Mouse (Mus musculus): ENCODE measurements around the gene Nusap1. TPM values are rescaled to one million over a fixed set of nuclear protein-coding genes. Genes with fewer than 3 reads are reported as not detected.
A peak's percentile ranks its signal among the peaks of the same experiment; 100 is the strongest.

Nusap1 gene
- polyA plus RNA-seq, 1 experiment, result 6.5 TPM

DNA sequence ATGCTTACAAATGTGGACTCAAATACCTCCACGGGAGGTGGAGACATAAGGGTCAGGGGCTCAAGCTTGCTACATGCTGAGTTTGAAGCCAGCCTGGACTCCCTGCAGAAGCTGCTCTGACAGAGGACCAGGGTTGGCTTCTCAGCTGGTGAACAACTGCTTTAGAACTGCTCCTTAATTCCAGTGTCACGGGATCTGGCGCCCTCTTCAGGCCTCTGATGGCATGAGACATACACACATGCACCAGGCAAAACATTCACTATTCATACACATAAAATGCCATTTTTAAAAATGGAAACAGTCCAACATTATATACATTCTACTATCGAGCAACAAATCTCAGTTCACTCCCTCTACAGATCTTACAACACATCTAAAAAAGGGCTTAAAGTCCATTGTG is 30.7 kb upstream of the Nusap1 start:
- Histone ChIP-seq H3K79me3 (ENCODE audit: low read depth) (no peaks in the 10 kb centered on the region), H3K4me3 (ENCODE audit: insufficient read depth, poor library complexity, severe bottlenecking) (no peak overlapping the region), H3ac (ENCODE audit: control insufficient read depth, insufficient read length, low read depth) (no peak overlapping the region), H3K27me3 (ENCODE audit: control insufficient read depth, insufficient read depth, insufficient read length) (no peaks in the 10 kb centered on the region), H3K36me3 (ENCODE audit: control insufficient read depth, insufficient read depth) (peaks cover 6% of the 10 kb centered on the region), H3K79me2 (ENCODE audit: control insufficient read depth, insufficient read depth) (no peaks in the 10 kb centered on the region)
- no peak for TF ChIP-seq MYOG (IDR thresholded peaks at IDR 0.05; ENCODE audit: control insufficient read depth, extremely low read depth, insufficient read length)
- peak; percentile 53 for TF ChIP-seq CTCF (IDR thresholded peaks at IDR 0.05; ENCODE audit: control insufficient read depth, insufficient read depth, insufficient read length)
- TF ChIP-seq MAX (IDR thresholded peaks at IDR 0.05), result no peak
- TF ChIP-seq FOSL1 (IDR thresholded peaks at IDR 0.05; ENCODE audit: insufficient read depth, low read length, poor library complexity, severe bottlenecking), result no peak

DNA sequence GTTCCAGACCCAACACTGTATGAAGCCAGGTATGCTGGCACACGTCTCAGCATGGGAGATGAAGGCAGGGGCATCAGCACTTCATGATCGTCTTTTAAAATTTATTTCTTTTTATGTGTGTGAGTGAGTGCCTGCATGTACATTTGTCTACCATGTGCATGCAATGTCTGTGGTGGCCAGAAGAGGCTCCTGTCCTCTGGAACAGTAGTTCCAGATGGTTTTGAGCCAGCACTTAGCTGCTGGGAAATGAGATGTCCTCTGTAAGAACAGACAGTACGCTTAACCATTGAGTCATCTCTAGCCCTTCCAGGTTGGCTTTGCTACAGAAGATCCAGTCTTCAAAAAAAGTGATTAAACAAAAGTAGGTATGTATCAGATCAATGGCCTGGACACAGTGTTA is 26.9 kb upstream of the Nusap1 start:
- no peak overlapping the region for H3ac ChIP-seq (ENCODE audit: control insufficient read depth, insufficient read length, low read depth)
- peaks cover 11% of the 10 kb centered on the region for H3K36me3 ChIP-seq (ENCODE audit: control insufficient read depth, insufficient read depth)
- peaks cover 22% of the 10 kb centered on the region for H3K79me2 ChIP-seq (ENCODE audit: control insufficient read depth, insufficient read depth)
- TF ChIP-seq MAX (IDR thresholded peaks at IDR 0.05), result peak; percentile 22
- no peak for TF ChIP-seq USF1 (IDR thresholded peaks at IDR 0.05; ENCODE audit: low read depth)
- no peak overlapping the region for H3K4me3 ChIP-seq (ENCODE audit: insufficient read depth, poor library complexity, severe bottlenecking)
- peaks cover 16% of the 10 kb centered on the region for H3K79me3 ChIP-seq (ENCODE audit: low read depth)
- H3K27me3 ChIP-seq (ENCODE audit: control insufficient read depth, insufficient read depth, insufficient read length), result no peaks in the 10 kb centered on the region

DNA sequence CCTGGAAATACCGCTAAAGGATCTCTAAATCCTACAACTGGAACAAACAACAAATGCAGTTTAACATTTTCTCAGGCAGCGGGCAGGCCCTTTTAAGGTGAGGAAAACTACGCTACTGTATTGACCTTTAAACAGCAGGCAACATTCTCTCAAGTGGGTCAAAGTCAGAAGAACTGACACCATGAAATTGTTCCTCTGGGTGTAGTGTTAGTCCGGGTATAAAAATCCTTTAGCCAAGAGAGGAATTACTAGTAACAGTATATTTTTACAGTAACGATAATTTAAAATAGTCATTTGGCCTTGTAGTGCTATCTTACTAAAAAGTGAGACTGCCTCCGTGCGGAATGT is 24.4 kb upstream of the Nusap1 start:
- Histone ChIP-seq H3K27me3 (ENCODE audit: control insufficient read depth, insufficient read depth, insufficient read length) (no peaks in the 10 kb centered on the region), H3K4me3 (ENCODE audit: insufficient read depth, poor library complexity, severe bottlenecking) (no peak overlapping the region), H3K79me3 (ENCODE audit: low read depth) (peaks cover 27% of the 10 kb centered on the region), H3K36me3 (ENCODE audit: control insufficient read depth, insufficient read depth) (peaks cover 30% of the 10 kb centered on the region), H3ac (ENCODE audit: control insufficient read depth, insufficient read length, low read depth) (no peak overlapping the region), H3K79me2 (ENCODE audit: control insufficient read depth, insufficient read depth) (peaks cover 47% of the 10 kb centered on the region)
- TF ChIP-seq FOSL1 (IDR thresholded peaks at IDR 0.05; ENCODE audit: insufficient read depth, low read length, poor library complexity, severe bottlenecking) (no peak), MAX (IDR thresholded peaks at IDR 0.05) (no peak), CTCF (IDR thresholded peaks at IDR 0.05; ENCODE audit: control insufficient read depth, insufficient read depth, insufficient read length) (no peak), MYOG (IDR thresholded peaks at IDR 0.05; ENCODE audit: control insufficient read depth, extremely low read depth, insufficient read length) (no peak), USF1 (IDR thresholded peaks at IDR 0.05; ENCODE audit: low read depth) (no peak), CEBPB (IDR thresholded peaks at IDR 0.05; ENCODE audit: low read depth) (no peak), MYOD1 (IDR thresholded peaks at IDR 0.05; ENCODE audit: control insufficient read depth, insufficient read length, low read depth) (no peak)

DNA sequence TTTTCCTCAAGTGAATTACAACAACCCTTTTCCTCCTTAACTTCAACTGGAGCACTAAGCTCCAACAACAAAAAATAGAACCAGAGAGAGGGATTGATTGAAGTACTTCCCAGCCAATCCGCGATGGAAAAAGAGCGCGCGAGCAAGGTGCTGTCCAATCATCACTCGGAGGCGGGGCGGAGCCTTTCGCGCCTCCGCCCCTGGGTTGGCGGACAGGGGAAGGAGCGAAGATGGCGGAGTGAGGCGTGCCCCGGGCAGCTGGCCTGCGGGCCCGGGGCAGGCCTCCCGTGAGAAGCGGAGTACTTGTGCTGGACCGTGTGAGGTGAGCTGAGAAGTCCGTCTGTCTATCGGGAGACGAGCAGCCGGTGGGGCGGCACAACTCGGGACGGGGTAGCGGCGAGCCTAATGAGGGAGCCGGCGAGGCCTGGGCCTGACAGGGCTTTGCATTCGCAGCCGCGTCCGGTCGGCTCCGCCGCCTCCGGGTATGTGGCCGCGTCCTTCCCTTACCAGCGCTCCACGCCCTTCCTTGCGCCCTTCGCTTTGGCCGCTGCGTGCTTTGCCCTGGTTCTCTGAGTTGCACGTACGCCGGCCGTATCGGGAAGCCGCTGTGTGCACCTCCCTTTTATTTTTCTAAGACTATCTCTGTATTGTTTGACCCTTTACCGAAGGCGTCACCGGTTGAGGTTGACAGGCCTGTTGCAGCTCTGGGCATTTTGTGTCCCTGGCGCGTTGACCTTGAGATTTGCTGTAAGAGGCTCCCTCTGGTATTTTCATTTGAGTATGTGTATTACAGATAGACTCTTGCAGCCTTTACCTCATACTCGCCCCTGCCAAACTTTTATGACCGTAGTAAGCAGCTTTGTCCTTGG is 23.8 kb upstream of the Nusap1 start:
- TF ChIP-seq MAX (IDR thresholded peaks at IDR 0.05), result peak; percentile 31
- no peak for TF ChIP-seq MYOD1 (IDR thresholded peaks at IDR 0.05; ENCODE audit: control insufficient read depth, insufficient read length, low read depth)
- no peak for TF ChIP-seq CEBPB (IDR thresholded peaks at IDR 0.05; ENCODE audit: low read depth)
- TF ChIP-seq MYOG (IDR thresholded peaks at IDR 0.05; ENCODE audit: control insufficient read depth, extremely low read depth, insufficient read length), result no peak
- no peak for TF ChIP-seq USF1 (IDR thresholded peaks at IDR 0.05; ENCODE audit: low read depth)
- no peak for TF ChIP-seq FOSL1 (IDR thresholded peaks at IDR 0.05; ENCODE audit: insufficient read depth, low read length, poor library complexity, severe bottlenecking)
- TF ChIP-seq CTCF (IDR thresholded peaks at IDR 0.05; ENCODE audit: control insufficient read depth, insufficient read depth, insufficient read length), result no peak
- peak overlapping the region; percentile 84 for H3K4me3 ChIP-seq (ENCODE audit: insufficient read depth, poor library complexity, severe bottlenecking)
- peaks cover 27% of the 10 kb centered on the region for H3K79me3 ChIP-seq (ENCODE audit: low read depth)
- peaks cover 36% of the 10 kb centered on the region for H3K36me3 ChIP-seq (ENCODE audit: control insufficient read depth, insufficient read depth)
- peaks cover 53% of the 10 kb centered on the region for H3K79me2 ChIP-seq (ENCODE audit: control insufficient read depth, insufficient read depth)
- peak overlapping the region; percentile 85 for H3ac ChIP-seq (ENCODE audit: control insufficient read depth, insufficient read length, low read depth)
- H3K27me3 ChIP-seq (ENCODE audit: control insufficient read depth, insufficient read depth, insufficient read length), result no peaks in the 10 kb centered on the region

DNA sequence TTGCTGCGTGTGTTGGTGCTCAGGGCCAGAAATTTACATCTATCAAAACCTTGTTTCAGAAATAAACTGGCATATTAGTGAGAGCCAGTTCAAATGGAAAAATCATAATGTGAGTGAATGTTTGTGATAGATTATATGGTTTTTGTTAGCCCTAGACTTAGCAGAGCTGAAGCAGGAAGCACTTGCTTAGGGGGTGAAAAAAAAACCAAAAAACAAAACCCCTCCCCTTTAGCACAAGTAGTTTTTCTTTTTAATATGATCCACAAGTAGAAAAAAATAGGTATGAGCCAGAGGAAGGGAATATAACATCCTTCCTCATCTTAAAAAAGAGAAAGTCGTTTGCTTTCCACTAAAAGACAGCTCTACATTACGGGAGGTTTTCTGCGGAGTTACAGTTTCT is 22.8 kb upstream of the Nusap1 start:
- Histone ChIP-seq H3K36me3 (ENCODE audit: control insufficient read depth, insufficient read depth) (peaks cover 45% of the 10 kb centered on the region), H3ac (ENCODE audit: control insufficient read depth, insufficient read length, low read depth) (no peak overlapping the region), H3K4me3 (ENCODE audit: insufficient read depth, poor library complexity, severe bottlenecking) (peak overlapping the region; percentile 84), H3K79me3 (ENCODE audit: low read depth) (peaks cover 27% of the 10 kb centered on the region), H3K27me3 (ENCODE audit: control insufficient read depth, insufficient read depth, insufficient read length) (no peaks in the 10 kb centered on the region), H3K79me2 (ENCODE audit: control insufficient read depth, insufficient read depth) (peaks cover 60% of the 10 kb centered on the region)
- TF ChIP-seq FOSL1 (IDR thresholded peaks at IDR 0.05; ENCODE audit: insufficient read depth, low read length, poor library complexity, severe bottlenecking) (no peak), CTCF (IDR thresholded peaks at IDR 0.05; ENCODE audit: control insufficient read depth, insufficient read depth, insufficient read length) (no peak), MYOG (IDR thresholded peaks at IDR 0.05; ENCODE audit: control insufficient read depth, extremely low read depth, insufficient read length) (no peak), MAX (IDR thresholded peaks at IDR 0.05) (no peak), CEBPB (IDR thresholded peaks at IDR 0.05; ENCODE audit: low read depth) (no peak), USF1 (IDR thresholded peaks at IDR 0.05; ENCODE audit: low read depth) (no peak)

DNA sequence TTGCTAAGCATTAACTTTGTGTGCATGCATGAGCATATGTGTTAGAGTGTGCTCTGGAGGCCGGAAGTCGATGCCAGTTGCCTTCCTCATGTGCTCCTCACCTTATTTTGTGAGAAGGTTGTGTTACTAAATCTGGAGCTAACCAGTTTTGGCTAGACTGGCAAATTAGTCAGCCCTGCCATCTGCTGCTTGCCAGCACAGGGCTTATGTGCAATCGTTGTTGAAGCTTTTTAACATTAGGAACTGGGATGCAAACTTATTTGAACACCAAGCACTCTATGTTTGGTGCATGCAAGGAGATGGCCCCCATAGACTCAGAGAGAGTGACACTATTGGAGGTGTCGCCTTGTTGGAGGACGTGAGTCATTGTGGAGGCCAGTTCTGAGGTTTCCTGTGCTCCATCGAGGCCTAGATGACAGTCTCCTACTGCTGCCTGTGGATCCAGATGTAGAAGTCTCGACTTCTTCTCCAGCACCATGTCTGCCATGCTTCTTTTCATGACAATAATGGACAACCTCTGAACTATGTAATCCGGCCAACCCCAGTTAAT is 21.2 kb upstream of the Nusap1 start:
- Histone ChIP-seq H3K79me3 (ENCODE audit: low read depth) (peaks cover 32% of the 10 kb centered on the region), H3K4me3 (ENCODE audit: insufficient read depth, poor library complexity, severe bottlenecking) (no peak overlapping the region), H3K27me3 (ENCODE audit: control insufficient read depth, insufficient read depth, insufficient read length) (no peaks in the 10 kb centered on the region), H3ac (ENCODE audit: control insufficient read depth, insufficient read length, low read depth) (no peak overlapping the region), H3K36me3 (ENCODE audit: control insufficient read depth, insufficient read depth) (peaks cover 60% of the 10 kb centered on the region), H3K79me2 (ENCODE audit: control insufficient read depth, insufficient read depth) (peaks cover 76% of the 10 kb centered on the region)
- TF ChIP-seq CEBPB (IDR thresholded peaks at IDR 0.05; ENCODE audit: low read depth), result no peak
- TF ChIP-seq MYOG (IDR thresholded peaks at IDR 0.05; ENCODE audit: control insufficient read depth, extremely low read depth, insufficient read length), result no peak
- no peak for TF ChIP-seq FOSL1 (IDR thresholded peaks at IDR 0.05; ENCODE audit: insufficient read depth, low read length, poor library complexity, severe bottlenecking)
- TF ChIP-seq USF1 (IDR thresholded peaks at IDR 0.05; ENCODE audit: low read depth), result no peak
- TF ChIP-seq MAX (IDR thresholded peaks at IDR 0.05), result no peak
- TF ChIP-seq CTCF (IDR thresholded peaks at IDR 0.05; ENCODE audit: control insufficient read depth, insufficient read depth, insufficient read length), result no peak
- TF ChIP-seq MYOD1 (IDR thresholded peaks at IDR 0.05; ENCODE audit: control insufficient read depth, insufficient read length, low read depth), result no peak
